Mouse (Mus musculus): ENCODE measurements at regions not wholly inside any gene's neighbourhood (a gene's known extent, or its start where the extent isn't known, plus 50 kb on each side); places are given as distances from the start of the nearest gene placed in this dataset.

DNA sequence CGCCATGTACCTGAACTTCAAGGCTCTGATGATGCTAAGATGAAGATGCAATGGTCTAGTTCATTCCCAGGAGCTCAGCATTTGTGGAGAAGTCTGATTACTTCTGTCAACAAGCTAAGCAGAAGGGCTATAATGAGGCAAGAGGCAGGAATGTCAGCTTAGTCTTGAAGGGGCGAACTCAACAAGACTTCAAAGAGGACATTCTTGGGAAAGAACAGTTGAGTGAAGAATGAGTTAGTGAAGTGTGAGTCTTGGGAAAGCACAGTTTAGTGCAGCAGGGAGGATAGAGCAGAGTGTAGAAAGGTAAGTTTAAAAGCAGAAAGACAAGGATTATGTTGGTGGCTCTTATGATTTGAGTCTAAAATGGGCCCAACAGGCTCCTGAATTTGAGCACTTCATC is 160.5 kb upstream of the Ntf3 start:
- H3K9ac ChIP-seq: no peak overlapping the region
- ATAC-seq (ENCODE audit: insufficient read depth): no peak
- H3K36me3 ChIP-seq (ENCODE audit: insufficient read depth): no peaks in the 10 kb centered on the region
- H3K27ac ChIP-seq (ENCODE audit: low read depth): no peak overlapping the region
- WGBS: 58% methylated on average over 2 of the region's 2 CpGs
- no peak overlapping the region for H3K4me2 ChIP-seq
- no peaks in the 10 kb centered on the region for H3K27me3 ChIP-seq (ENCODE audit: insufficient read depth, low read length)
- DNase-seq: no peak
- no peaks in the 10 kb centered on the region for H3K9me3 ChIP-seq (ENCODE audit: low read depth, low read length)
- TF ChIP-seq CTCF (IDR thresholded peaks at IDR 0.05; ENCODE audit: low read depth): no peak
- H3K4me1 ChIP-seq (ENCODE audit: insufficient read depth): no peaks in the 10 kb centered on the region
- no peak overlapping the region for H3K4me3 ChIP-seq (ENCODE audit: low read depth, low read length)

DNA sequence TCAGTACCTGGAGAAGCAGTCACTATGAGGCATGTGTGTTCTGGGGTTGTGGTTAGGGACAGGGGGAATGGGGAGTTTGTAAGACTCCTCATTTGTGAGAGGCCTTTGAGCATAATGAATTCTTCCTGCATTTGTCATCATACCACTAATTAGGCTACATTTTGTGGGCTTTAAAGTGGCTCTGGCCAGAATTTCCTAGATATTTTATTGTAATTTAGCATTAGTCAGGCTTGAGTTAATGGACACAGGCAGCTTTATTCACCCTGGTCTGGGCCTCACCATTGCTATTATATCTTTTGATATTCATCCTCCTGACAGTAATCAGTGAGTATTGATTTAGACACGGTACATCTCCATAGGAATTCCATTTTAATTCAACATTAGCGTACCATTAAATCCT is 151.8 kb upstream of the Ntf3 start:
- no peaks in the 10 kb centered on the region for H3K9me3 ChIP-seq (ENCODE audit: low read depth, low read length)
- H3K9ac ChIP-seq: no peak overlapping the region
- no peak overlapping the region for H3K27ac ChIP-seq (ENCODE audit: low read depth)
- no peaks in the 10 kb centered on the region for H3K27me3 ChIP-seq (ENCODE audit: insufficient read depth, low read length)
- no peak for TF ChIP-seq CTCF (IDR thresholded peaks at IDR 0.05; ENCODE audit: low read depth)
- ATAC-seq (ENCODE audit: insufficient read depth) (no peak), DNase-seq (no peak)
- H3K36me3 ChIP-seq (ENCODE audit: insufficient read depth): no peaks in the 10 kb centered on the region
- H3K4me3 ChIP-seq (ENCODE audit: low read depth, low read length): no peak overlapping the region
- H3K4me1 ChIP-seq (ENCODE audit: insufficient read depth): no peaks in the 10 kb centered on the region
- WGBS: 93% methylated on average over 2 of the region's 2 CpGs
- H3K4me2 ChIP-seq: no peak overlapping the region

DNA sequence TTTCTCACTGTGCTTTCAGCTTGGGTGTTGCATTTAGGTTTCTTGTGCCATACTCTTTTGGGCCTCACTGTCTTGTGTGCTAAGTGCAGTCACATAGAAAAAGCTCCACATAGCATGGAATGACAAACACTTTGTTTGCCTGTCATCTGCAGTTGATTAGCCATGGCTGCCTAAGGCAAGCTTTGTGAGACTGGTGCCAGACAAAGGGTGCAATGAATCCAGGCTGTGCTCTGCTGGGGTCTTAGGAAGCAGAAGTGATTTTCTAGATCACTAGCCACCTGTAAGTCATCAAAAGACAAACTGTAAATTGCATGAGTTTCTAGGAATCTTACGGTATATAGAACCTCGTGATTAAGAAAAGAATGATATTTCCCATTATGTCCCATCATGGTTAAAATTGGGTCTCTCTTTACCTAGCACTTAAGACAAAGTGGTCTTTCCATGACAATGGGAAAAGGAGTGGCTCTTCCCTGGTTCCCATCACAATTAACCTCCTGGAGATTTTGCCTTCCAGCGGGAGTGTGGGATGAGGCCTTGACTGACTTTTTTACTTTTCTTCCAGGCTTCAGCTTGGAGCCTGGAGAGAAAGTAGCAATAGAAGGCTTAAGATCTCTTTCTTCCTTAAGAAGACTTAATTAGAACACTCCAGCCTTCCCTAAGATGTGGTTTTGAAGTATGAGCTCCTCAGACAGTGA is 144.2 kb upstream of the Ntf3 start:
- Histone ChIP-seq H3K4me1 (ENCODE audit: insufficient read depth) (no peaks in the 10 kb centered on the region), H3K27me3 (ENCODE audit: insufficient read depth, low read length) (no peaks in the 10 kb centered on the region), H3K9ac (no peak overlapping the region), H3K4me3 (ENCODE audit: low read depth, low read length) (no peak overlapping the region), H3K36me3 (ENCODE audit: insufficient read depth) (no peaks in the 10 kb centered on the region), H3K9me3 (ENCODE audit: low read depth, low read length) (no peaks in the 10 kb centered on the region), H3K27ac (ENCODE audit: low read depth) (no peak overlapping the region), H3K4me2 (no peak overlapping the region)
- WGBS: 82% methylated on average over 3 of the region's 3 CpGs
- DNase-seq (no peak), ATAC-seq (ENCODE audit: insufficient read depth) (no peak)
- TF ChIP-seq CTCF (IDR thresholded peaks at IDR 0.05; ENCODE audit: low read depth): no peak

DNA sequence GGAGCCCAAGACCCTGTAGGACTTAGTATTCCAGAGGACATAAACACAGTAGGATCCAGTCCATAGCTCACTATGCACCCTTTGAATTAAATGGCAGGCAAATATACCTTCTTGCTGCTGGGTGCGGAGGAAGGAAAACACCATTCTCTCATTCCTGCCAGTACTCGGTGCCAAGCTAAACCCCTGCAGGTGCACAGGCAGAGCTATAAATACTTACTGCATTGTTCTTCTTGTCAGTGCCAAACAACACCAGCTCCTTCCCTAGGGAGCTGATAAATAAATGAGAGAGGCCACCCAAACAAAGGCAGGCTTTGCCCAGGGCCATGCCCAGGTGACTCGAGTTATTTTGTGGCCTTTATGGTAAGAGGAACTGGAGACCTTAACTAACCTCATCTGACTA is 136.4 kb upstream of the Ntf3 start:
- H3K36me3 ChIP-seq (ENCODE audit: insufficient read depth): no peaks in the 10 kb centered on the region
- H3K4me1 ChIP-seq (ENCODE audit: insufficient read depth): no peaks in the 10 kb centered on the region
- DNase-seq (no peak), ATAC-seq (ENCODE audit: insufficient read depth) (no peak)
- H3K9me3 ChIP-seq (ENCODE audit: low read depth, low read length): no peaks in the 10 kb centered on the region
- no peak overlapping the region for H3K4me3 ChIP-seq (ENCODE audit: low read depth, low read length)
- no peak for TF ChIP-seq CTCF (IDR thresholded peaks at IDR 0.05; ENCODE audit: low read depth)
- H3K27me3 ChIP-seq (ENCODE audit: insufficient read depth, low read length): no peaks in the 10 kb centered on the region
- no peak overlapping the region for H3K4me2 ChIP-seq
- 69% methylated on average over 3 of the region's 3 CpGs for whole genome bisulfite sequencing
- H3K27ac ChIP-seq (ENCODE audit: low read depth): no peak overlapping the region
- no peak overlapping the region for H3K9ac ChIP-seq

DNA sequence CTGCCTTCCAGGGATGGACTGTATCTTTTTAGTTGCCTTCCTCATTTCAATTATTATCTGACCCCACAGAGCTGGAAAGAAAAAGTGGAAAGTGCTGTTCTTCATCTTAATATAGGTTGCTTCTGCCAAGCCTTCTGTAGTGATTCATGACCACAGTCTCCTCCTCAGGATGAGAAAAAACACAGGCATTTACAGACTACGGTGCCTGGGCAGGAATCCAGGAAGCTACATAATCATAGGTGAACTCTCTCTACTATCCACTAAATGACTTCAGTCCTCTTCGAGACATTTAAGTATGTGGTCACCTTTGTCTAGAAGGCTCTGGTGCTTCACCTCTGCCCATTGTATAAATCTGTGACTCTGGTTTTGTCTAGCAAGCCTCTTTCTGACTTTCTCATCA is 124.9 kb upstream of the Ntf3 start:
- no peak overlapping the region for H3K27ac ChIP-seq (ENCODE audit: low read depth)
- no peak overlapping the region for H3K4me3 ChIP-seq (ENCODE audit: low read depth, low read length)
- no peak overlapping the region for H3K4me2 ChIP-seq
- no peaks in the 10 kb centered on the region for H3K27me3 ChIP-seq (ENCODE audit: insufficient read depth, low read length)
- H3K9me3 ChIP-seq (ENCODE audit: low read depth, low read length): no peaks in the 10 kb centered on the region; the same call in 1 of the 2 replicates
- TF ChIP-seq CTCF (IDR thresholded peaks at IDR 0.05; ENCODE audit: low read depth): no peak
- WGBS: 75% methylated on average over 2 of the region's 2 CpGs
- ATAC-seq (ENCODE audit: insufficient read depth) (no peak), DNase-seq (no peak)
- H3K36me3 ChIP-seq (ENCODE audit: insufficient read depth): no peaks in the 10 kb centered on the region
- H3K4me1 ChIP-seq (ENCODE audit: insufficient read depth): no peaks in the 10 kb centered on the region
- no peak overlapping the region for H3K9ac ChIP-seq

DNA sequence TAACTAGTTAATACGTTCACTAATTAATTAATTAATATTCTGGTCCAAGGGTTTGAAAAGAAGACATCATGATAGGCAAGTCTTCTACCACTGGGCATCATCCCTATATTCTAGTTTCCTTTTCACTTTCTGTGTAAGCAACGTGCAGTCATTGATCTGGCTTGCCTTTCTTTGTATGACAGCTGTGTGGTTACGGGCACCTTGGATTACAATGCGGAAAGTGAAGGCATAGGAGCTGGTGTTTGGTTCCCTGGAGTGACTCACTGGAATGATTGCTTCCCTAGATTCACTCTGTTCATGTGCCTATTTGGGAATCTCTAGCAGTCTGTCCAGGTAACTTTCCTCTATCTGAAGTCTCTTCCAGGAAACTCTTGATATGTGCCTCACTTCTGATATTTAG is 120.5 kb upstream of the Ntf3 start:
- DNase-seq: no peak
- no peak overlapping the region for H3K4me2 ChIP-seq
- H3K4me3 ChIP-seq (ENCODE audit: low read depth, low read length): no peak overlapping the region
- no peak for TF ChIP-seq CTCF (IDR thresholded peaks at IDR 0.05; ENCODE audit: low read depth)
- no peak overlapping the region for H3K27ac ChIP-seq (ENCODE audit: low read depth)
- no peaks in the 10 kb centered on the region for H3K36me3 ChIP-seq (ENCODE audit: insufficient read depth)
- H3K4me1 ChIP-seq (ENCODE audit: insufficient read depth): no peaks in the 10 kb centered on the region
- no peak for ATAC-seq (ENCODE audit: insufficient read depth)
- H3K9me3 ChIP-seq (ENCODE audit: low read depth, low read length): no peaks in the 10 kb centered on the region
- no peaks in the 10 kb centered on the region for H3K27me3 ChIP-seq (ENCODE audit: insufficient read depth, low read length)
- WGBS: 73% methylated on average over 4 of the region's 4 CpGs
- H3K9ac ChIP-seq: no peak overlapping the region

DNA sequence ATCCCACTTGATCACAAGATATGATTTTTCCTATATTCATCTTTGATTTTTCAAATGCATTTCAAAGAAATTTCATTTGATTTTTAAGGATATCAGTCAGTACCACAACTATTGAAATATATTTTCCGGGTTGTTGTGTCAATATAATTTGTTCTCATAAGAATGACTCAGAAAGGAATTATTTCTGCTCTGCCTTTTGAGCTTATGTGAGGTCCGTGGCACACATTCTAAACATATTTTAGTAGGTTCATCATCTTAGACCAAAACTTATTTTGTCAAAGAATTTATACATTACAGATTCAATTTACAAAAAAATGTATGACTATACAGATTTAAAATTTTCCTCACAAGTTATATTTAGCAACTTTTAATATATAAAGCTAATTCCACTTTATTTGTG is 119.5 kb upstream of the Ntf3 start:
- Histone ChIP-seq H3K4me2 (no peak overlapping the region), H3K27me3 (ENCODE audit: insufficient read depth, low read length) (no peaks in the 10 kb centered on the region), H3K9ac (no peak overlapping the region), H3K36me3 (ENCODE audit: insufficient read depth) (no peaks in the 10 kb centered on the region), H3K9me3 (ENCODE audit: low read depth, low read length) (no peaks in the 10 kb centered on the region), H3K4me1 (ENCODE audit: insufficient read depth) (no peaks in the 10 kb centered on the region), H3K27ac (ENCODE audit: low read depth) (no peak overlapping the region), H3K4me3 (ENCODE audit: low read depth, low read length) (no peak overlapping the region)
- no peak for DNase-seq
- 74% methylated on average over 2 of the region's 2 CpGs for WGBS
- no peak for ATAC-seq (ENCODE audit: insufficient read depth)
- no peak for TF ChIP-seq CTCF (IDR thresholded peaks at IDR 0.05; ENCODE audit: low read depth)

DNA sequence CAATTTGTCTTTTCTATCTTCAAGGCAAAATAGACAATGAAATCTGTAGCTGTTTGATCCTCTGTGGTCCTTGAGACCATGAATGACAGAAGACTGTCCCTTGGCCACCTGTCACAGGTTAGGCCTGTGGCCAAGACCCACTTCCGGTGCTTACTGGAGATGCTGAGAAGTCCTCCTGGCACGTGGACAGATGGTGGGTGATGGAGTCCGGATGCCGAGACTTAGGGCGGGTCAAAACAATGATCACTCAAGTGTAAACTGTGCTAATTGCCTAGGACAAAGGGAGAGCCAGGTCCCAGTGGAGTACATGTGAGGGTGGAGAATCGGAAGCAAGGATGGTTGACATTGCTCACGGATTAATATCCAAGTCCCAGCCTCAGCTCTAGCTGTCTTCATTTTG is 117.7 kb upstream of the Ntf3 start:
- no peak for DNase-seq
- Histone ChIP-seq H3K36me3 (ENCODE audit: insufficient read depth) (no peaks in the 10 kb centered on the region), H3K4me2 (no peak overlapping the region), H3K27ac (ENCODE audit: low read depth) (no peak overlapping the region), H3K4me1 (ENCODE audit: insufficient read depth) (no peaks in the 10 kb centered on the region), H3K9ac (no peak overlapping the region), H3K27me3 (ENCODE audit: insufficient read depth, low read length) (no peaks in the 10 kb centered on the region), H3K4me3 (ENCODE audit: low read depth, low read length) (no peak overlapping the region), H3K9me3 (ENCODE audit: low read depth, low read length) (no peaks in the 10 kb centered on the region)
- no peak for TF ChIP-seq CTCF (IDR thresholded peaks at IDR 0.05; ENCODE audit: low read depth)
- 80% methylated on average over 7 of the region's 7 CpGs for WGBS
- ATAC-seq (ENCODE audit: insufficient read depth): no peak
